Mouse (Mus musculus) central nervous system, embryonic 11.5 days (tissue): ENCODE data around the gene Ndnf. TPM values are rescaled to one million over a fixed set of nuclear protein-coding genes. Genes with fewer than 3 reads are reported as not detected.

Source experiments
- polyA plus RNA-seq: library from polyadenylated mRNA; depleted of rRNA; stranded (reverse); fragments of >200 nt; gene quantifications from 2 replicates; pipeline ENCODE4 v1.2.3, GENCODE M21; 2012; rRNA removed

Gene Ndnf
- 6.7 and 16.2 TPM in 2 replicates for polyA plus RNA-seq

GRCm38 (mm10) chr6:65671451-65671850 is at the start of gene Ndnf:
Gene Ndnf (plus strand): TSS chr6:65671590.

Other genes with a start within 250 kb of the Ndnf start
- not detected in 2 replicates for gene Tnip3, start 146.3 kb upstream of the Ndnf start, polyA plus RNA-seq
- 11.9 and 18.4 TPM in 2 replicates for gene Prdm5, start 107.4 kb downstream of the Ndnf start, polyA plus RNA-seq